Mouse (Mus musculus) ES-Bruce4 (cell line): ENCODE measurements around the gene Vps26c. TPM values are rescaled to one million over a fixed set of nuclear protein-coding genes. Genes with fewer than 3 reads are reported as not detected.
A peak's percentile ranks its signal among the peaks of the same experiment; 100 is the strongest.

Source experiments
- H3K27ac ChIP-seq: 2 replicates; pipeline ENCODE4 v1.5.1; 2012; ENCODE audit warnings: low read length, inconsistent platforms; ENCODE audit not compliant: insufficient read depth
- H3K27me3 ChIP-seq: 2 replicates; pipeline ENCODE4 v1.6.1; 2012; ENCODE audit warnings: mild to moderate bottlenecking, low read length, inconsistent platforms; ENCODE audit not compliant: control insufficient read depth, poor library complexity, insufficient read depth, severe bottlenecking
- H3K36me3 ChIP-seq: 2 replicates; pipeline ENCODE4 v1.6.1; 2012; ENCODE audit warnings: inconsistent platforms, mild to moderate bottlenecking, low read length, moderate library complexity; ENCODE audit not compliant: control insufficient read depth, poor library complexity, insufficient read depth, severe bottlenecking
- H3K4me1 ChIP-seq: one replicate; pipeline ENCODE4 v1.8.1; 2011; ENCODE audit warnings: low read length; ENCODE audit not compliant: control insufficient read depth, insufficient read depth
- H3K4me3 ChIP-seq: 2 replicates; pipeline ENCODE4 v1.5.1; 2011; ENCODE audit warnings: low read depth, mild to moderate bottlenecking, low read length
- H3K9ac ChIP-seq: 2 replicates; pipeline ENCODE4 v1.6.1; 2012; ENCODE audit warnings: low read depth, mild to moderate bottlenecking, inconsistent platforms; ENCODE audit not compliant: poor library complexity, severe bottlenecking
- H3K9me3 ChIP-seq: replicated peaks from 2 replicates; pipeline ENCODE4 v1.6.1; 2012; ENCODE audit warnings: mild to moderate bottlenecking, low read length, inconsistent platforms; ENCODE audit not compliant: control insufficient read depth, poor library complexity, insufficient read depth, severe bottlenecking
- CTCF ChIP-seq: IDR thresholded peaks from one replicate; pipeline ENCODE4 v1.8.1; 2011; ENCODE audit warnings: low read depth, low read length
- EP300 ChIP-seq: IDR thresholded peaks from 2 replicates; pipeline ENCODE4 v1.6.1; 2011; ENCODE audit warnings: low read depth, low read length; ENCODE audit not compliant: insufficient read depth
- POLR2A ChIP-seq: IDR thresholded peaks from one replicate; pipeline ENCODE4 v1.8.1; 2011; ENCODE audit warnings: low read length; ENCODE audit not compliant: insufficient read depth
- polyA plus RNA-seq: library from polyadenylated mRNA; stranded (reverse); fragments of >200 nt; gene quantifications from 2 replicates; pipeline ENCODE4 v1.2.4, GENCODE M21; 2011; ENCODE audit warnings: low read depth; ENCODE audit not compliant: missing spikeins, insufficient read depth, insufficient read length

Vps26c gene
- 38.9 and 39.5 TPM in 2 replicates for polyA plus RNA-seq

DNA sequence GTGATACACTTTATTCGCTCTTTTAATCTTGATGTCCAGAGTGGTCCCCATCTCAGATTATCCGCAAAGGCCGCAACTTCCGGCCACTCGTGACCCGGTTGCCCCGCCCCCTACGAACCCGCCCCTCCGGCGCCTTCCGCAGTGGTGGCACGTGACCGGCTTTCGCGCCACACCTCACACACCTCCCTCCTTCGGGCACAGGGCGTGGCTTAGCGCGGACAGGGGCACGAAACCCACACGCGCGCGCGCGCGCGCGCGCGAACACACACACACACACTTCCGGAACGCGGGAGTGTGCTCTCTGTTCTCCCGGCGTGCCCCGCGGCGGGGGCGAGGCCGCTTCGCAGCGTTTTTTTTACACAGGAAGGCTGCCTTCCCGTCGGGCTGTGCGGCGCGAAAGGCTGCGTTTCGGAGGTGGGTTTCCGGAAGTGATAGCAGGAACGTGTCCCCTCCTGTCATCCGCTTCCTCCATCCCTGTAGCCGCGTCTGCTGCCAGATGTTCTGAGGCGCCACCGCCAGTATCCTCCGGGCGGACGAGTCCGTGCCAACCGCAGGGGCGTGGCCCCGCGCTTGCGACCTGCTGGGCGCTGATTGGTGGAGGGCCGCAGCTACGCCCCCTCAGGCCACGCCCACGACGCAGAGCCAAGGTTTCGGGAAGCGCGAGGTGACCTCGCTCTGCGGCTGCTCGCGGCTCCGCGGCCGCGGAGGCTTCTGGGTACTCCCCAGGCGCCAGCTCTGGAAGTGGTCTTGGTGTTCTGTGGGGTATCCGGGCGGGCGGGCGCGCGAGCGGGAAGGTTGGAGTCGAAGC is at the start of gene Vps26c:
Vps26c (minus strand) TSS at position 487 of the 808 bp plus-strand sequence.
- Histone ChIP-seq H3K9me3 (no peaks in the 10 kb centered on the region), H3K9ac (peak within 1 kb of the TSS; percentile 85), H3K4me3 (peak within 1 kb of the TSS; percentile 98), H3K27me3 (no peaks in the 10 kb centered on the region), H3K4me1 (no peaks in the 10 kb centered on the region), H3K36me3 (no peaks in the 10 kb centered on the region), H3K27ac (peak within 1 kb of the TSS; percentile 74)
- no peak for TF ChIP-seq EP300
- peak; percentile 74 for TF ChIP-seq POLR2A

DNA sequence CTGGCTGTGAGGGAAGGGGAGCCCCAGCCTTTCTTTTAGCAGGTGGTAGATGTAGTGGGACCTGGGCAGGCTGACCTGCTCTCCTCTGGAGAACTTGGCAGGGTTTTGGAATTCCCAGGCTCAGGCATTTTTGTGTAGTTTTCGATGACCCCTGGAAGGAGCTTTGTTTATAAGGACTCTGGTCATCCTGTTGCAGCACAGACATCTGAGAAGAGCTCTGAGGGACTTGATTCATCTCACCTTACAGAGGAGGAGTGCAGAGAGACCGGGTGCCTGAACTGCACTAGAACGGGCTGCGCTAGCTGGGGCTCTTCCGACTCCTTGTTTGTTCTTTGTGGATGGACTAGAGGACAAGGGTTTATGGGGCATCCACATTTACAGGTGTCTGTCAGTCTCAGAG is 49.1 kb upstream of the Vps26c start:
- Histone ChIP-seq H3K4me3 (no peak overlapping the region), H3K27ac (no peak overlapping the region), H3K27me3 (no peaks in the 10 kb centered on the region), H3K9ac (no peak overlapping the region), H3K9me3 (no peaks in the 10 kb centered on the region), H3K36me3 (no peaks in the 10 kb centered on the region), H3K4me1 (peaks cover 3% of the 10 kb centered on the region)
- TF ChIP-seq POLR2A (no peak), EP300 (no peak), CTCF (no peak)

DNA sequence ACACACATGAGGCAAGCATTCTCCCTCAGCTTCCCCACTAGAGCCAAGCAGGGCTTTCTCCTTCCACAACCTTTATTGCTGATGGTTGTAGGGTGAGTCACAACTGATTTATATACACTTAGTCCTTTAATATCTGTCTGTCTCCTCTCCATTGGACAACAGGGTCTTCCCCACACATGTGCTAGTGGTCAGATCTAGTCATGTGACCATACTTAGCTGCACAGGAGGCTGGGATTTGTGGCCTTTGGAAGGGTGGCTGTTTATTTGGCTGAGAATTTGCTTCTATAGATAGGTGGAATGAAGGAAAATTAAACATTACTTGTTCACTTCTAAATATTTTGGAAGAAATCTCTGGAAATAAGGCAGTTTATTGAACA is 48.1 kb upstream of the Vps26c start:
- H3K9ac ChIP-seq, result no peak overlapping the region
- no peaks in the 10 kb centered on the region for H3K36me3 ChIP-seq
- no peak overlapping the region for H3K4me3 ChIP-seq
- TF ChIP-seq EP300 (no peak), POLR2A (no peak)
- no peaks in the 10 kb centered on the region for H3K4me1 ChIP-seq
- H3K9me3 ChIP-seq, result no peaks in the 10 kb centered on the region
- no peaks in the 10 kb centered on the region for H3K27me3 ChIP-seq
- no peak overlapping the region for H3K27ac ChIP-seq

DNA sequence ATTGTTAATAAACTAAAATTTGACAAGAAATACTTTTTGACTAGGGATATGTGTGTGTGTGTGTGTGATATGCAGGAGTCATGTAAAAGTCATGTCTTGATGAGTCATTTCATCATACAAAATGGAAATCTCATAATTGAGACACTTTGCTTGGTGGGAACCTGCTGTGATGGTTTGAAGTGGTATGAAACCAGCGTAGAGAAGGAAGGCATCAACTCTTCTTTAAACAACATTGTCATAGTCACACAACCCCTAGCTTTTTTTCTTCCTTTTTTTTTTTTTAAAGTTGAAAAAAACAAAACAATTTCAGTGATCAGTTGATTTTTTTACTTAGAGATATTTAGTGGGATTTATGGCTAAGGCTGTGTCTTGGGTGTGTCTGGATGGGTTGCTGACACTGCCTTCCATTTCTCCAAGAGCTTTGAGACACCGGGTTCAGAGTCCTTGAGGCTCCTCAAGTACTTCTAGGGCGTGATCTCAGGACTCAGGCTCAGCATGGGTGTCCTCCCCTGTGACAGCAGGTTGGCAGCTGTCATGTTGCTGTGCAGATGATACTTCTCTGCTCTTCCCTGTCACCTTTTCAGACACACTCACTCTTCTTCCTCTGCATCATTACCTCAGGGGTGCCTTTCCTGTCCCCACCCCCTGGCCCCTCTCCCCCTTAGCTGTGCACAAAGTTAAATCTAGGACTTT is 47.5 kb upstream of the Vps26c start:
- Histone ChIP-seq H3K27ac (no peak overlapping the region), H3K4me1 (no peaks in the 10 kb centered on the region), H3K9ac (no peak overlapping the region), H3K9me3 (no peaks in the 10 kb centered on the region), H3K4me3 (no peak overlapping the region), H3K27me3 (no peaks in the 10 kb centered on the region), H3K36me3 (no peaks in the 10 kb centered on the region)
- no peak for TF ChIP-seq CTCF
- no peak for TF ChIP-seq POLR2A
- no peak for TF ChIP-seq EP300

DNA sequence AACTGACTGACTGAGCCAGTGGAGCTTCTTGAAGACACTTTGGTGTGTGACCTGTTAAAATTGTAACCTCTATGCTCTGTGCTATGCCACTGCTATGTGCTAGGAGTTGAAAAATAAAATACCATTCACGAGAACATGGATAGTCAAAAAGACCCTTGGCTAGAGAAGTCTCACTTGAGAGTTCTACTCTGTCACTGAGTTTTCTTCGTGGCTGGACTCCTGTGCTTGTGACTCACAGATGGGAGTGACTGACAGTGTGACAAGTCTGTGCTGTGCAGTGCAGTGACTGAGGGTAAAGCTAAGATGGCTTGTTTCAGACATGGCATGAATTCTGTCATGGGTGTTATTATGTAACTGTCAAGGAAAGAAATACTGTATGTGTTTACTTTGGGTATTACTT is 45.8 kb upstream of the Vps26c start:
- H3K27me3 ChIP-seq, result no peaks in the 10 kb centered on the region
- no peak overlapping the region for H3K9ac ChIP-seq
- no peak for TF ChIP-seq CTCF
- TF ChIP-seq POLR2A, result no peak
- no peak for TF ChIP-seq EP300
- no peaks in the 10 kb centered on the region for H3K36me3 ChIP-seq
- no peaks in the 10 kb centered on the region for H3K9me3 ChIP-seq
- H3K4me1 ChIP-seq, result no peaks in the 10 kb centered on the region
- no peak overlapping the region for H3K27ac ChIP-seq
- H3K4me3 ChIP-seq, result no peak overlapping the region
